Mouse (Mus musculus): ENCODE measurements at regions not wholly inside any gene's neighbourhood (a gene's known extent, or its start where the extent isn't known, plus 50 kb on each side); places are given as distances from the start of the nearest gene placed in this dataset.

DNA sequence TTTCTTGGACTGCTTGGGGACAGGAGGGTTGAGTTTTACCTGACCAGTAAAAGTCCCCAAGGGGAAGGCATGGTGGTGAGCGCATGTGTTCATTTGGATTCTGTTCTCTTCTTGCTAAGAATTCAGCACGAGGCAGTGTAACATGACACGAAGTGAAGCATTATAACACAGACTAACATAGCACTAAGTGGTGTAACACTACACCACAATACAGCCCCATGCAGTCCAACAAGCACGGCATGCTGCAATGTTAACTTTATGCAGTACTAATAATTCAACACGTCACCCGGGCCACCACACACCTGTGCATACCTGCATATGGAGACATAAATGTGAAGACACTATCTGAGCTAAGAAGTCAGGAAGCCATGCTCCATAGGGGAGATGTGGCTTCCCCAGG is 219.2 kb downstream of the Gadd45g start:
- Histone ChIP-seq H3K36me3 (ENCODE audit: control insufficient read depth, insufficient read depth, low read length) (no peaks in the 10 kb centered on the region), H3K9ac (ENCODE audit: low read depth, low read length) (no peak overlapping the region), H3K27ac (ENCODE audit: low read depth, low read length) (no peak overlapping the region), H3K9me3 (ENCODE audit: control insufficient read depth, low read length) (no peaks in the 10 kb centered on the region), H3K4me3 (ENCODE audit: low read length) (no peak overlapping the region), H3K27me3 (replicated peaks; ENCODE audit: control insufficient read depth, insufficient read depth, low read length) (no peaks in the 10 kb centered on the region), H3K4me2 (ENCODE audit: low read length) (no peak overlapping the region), H3K4me1 (ENCODE audit: control insufficient read depth, insufficient read depth, low read depth, low read length) (no peaks in the 10 kb centered on the region)
- WGBS, result 81% methylated on average over 6 of the region's 6 CpGs
- ATAC-seq, result no peak

GRCm38 (mm10) chr13:52067048-52067447 is 220.6 kb downstream of the Gadd45g start:
- ATAC-seq, result no peak
- no peaks in the 10 kb centered on the region for H3K36me3 ChIP-seq (ENCODE audit: control insufficient read depth, insufficient read depth, low read length)
- H3K27me3 ChIP-seq (replicated peaks; ENCODE audit: control insufficient read depth, insufficient read depth, low read length), result no peaks in the 10 kb centered on the region
- no peaks in the 10 kb centered on the region for H3K4me1 ChIP-seq (ENCODE audit: control insufficient read depth, insufficient read depth, low read depth, low read length)
- no peak overlapping the region for H3K4me2 ChIP-seq (ENCODE audit: low read length)
- no peak overlapping the region for H3K4me3 ChIP-seq (ENCODE audit: low read length)
- no peak overlapping the region for H3K27ac ChIP-seq (ENCODE audit: low read depth, low read length)
- no peak overlapping the region for H3K9ac ChIP-seq (ENCODE audit: low read depth, low read length)
- WGBS, result 61% methylated on average over 4 of the region's 4 CpGs
- no peaks in the 10 kb centered on the region for H3K9me3 ChIP-seq (ENCODE audit: control insufficient read depth, low read length)

DNA sequence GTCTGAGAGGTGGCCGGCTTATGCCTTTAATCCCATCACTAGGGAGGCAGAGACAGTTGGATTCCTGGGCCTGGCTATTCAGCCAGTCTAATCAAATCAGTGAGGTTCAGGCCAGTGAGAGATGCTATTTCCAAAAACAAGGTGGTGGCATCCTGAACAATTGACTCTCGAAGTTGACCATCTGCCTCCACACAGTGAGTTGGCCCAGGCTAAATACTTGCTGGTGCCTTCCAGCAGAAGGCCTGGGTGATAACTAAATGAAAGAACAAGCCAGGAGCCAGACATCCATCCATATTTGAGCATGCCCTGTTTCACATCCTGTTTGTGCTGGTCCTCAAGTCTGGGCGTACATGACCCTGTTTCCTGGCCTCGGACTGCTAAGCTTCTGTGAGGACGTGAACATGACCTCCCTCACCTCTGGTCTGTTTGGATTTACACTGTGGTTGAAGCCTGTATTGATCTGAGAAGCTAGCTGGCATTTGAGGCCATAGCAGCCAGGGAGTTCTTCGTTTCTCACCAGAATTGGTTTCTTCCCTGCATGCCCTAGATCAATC is 222.5 kb downstream of the Gadd45g start:
- no peaks in the 10 kb centered on the region for H3K27me3 ChIP-seq (replicated peaks; ENCODE audit: control insufficient read depth, insufficient read depth, low read length)
- no peaks in the 10 kb centered on the region for H3K4me1 ChIP-seq (ENCODE audit: control insufficient read depth, insufficient read depth, low read depth, low read length)
- WGBS, result 77% methylated on average over 6 of the region's 6 CpGs
- H3K4me2 ChIP-seq (ENCODE audit: low read length), result no peak overlapping the region
- H3K9ac ChIP-seq (ENCODE audit: low read depth, low read length), result no peak overlapping the region
- H3K27ac ChIP-seq (ENCODE audit: low read depth, low read length), result no peak overlapping the region
- H3K9me3 ChIP-seq (ENCODE audit: control insufficient read depth, low read length), result no peaks in the 10 kb centered on the region
- no peak overlapping the region for H3K4me3 ChIP-seq (ENCODE audit: low read length)
- H3K36me3 ChIP-seq (ENCODE audit: control insufficient read depth, insufficient read depth, low read length), result no peaks in the 10 kb centered on the region
- ATAC-seq, result no peak

DNA sequence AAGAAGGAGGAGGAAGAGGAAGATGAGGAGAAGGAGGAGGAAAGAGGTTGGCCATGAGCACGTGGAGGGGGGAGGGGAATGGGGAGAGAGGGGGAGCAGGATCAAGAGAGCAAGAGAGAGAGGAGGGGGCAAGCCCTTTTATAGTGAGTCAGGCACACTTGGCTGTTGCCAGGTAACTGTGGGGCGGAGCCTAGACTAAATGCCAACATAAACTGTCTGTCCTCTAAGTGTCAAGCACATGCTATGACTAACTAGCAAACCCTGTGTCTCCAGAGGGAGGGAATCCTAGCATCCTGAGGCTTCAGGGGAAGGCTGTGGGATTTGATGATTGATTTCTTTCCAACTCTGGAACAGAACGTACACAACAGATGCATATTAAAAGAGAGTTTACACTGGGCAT is 223.2 kb downstream of the Gadd45g start:
- Histone ChIP-seq H3K9me3 (ENCODE audit: control insufficient read depth, low read length) (no peaks in the 10 kb centered on the region), H3K36me3 (ENCODE audit: control insufficient read depth, insufficient read depth, low read length) (no peaks in the 10 kb centered on the region), H3K27me3 (replicated peaks; ENCODE audit: control insufficient read depth, insufficient read depth, low read length) (no peaks in the 10 kb centered on the region), H3K27ac (ENCODE audit: low read depth, low read length) (no peak overlapping the region), H3K4me1 (ENCODE audit: control insufficient read depth, insufficient read depth, low read depth, low read length) (no peaks in the 10 kb centered on the region), H3K4me3 (ENCODE audit: low read length) (no peak overlapping the region), H3K4me2 (ENCODE audit: low read length) (no peak overlapping the region), H3K9ac (ENCODE audit: low read depth, low read length) (no peak overlapping the region)
- WGBS, result 53% methylated on average over 3 of the region's 3 CpGs
- no peak for ATAC-seq

DNA sequence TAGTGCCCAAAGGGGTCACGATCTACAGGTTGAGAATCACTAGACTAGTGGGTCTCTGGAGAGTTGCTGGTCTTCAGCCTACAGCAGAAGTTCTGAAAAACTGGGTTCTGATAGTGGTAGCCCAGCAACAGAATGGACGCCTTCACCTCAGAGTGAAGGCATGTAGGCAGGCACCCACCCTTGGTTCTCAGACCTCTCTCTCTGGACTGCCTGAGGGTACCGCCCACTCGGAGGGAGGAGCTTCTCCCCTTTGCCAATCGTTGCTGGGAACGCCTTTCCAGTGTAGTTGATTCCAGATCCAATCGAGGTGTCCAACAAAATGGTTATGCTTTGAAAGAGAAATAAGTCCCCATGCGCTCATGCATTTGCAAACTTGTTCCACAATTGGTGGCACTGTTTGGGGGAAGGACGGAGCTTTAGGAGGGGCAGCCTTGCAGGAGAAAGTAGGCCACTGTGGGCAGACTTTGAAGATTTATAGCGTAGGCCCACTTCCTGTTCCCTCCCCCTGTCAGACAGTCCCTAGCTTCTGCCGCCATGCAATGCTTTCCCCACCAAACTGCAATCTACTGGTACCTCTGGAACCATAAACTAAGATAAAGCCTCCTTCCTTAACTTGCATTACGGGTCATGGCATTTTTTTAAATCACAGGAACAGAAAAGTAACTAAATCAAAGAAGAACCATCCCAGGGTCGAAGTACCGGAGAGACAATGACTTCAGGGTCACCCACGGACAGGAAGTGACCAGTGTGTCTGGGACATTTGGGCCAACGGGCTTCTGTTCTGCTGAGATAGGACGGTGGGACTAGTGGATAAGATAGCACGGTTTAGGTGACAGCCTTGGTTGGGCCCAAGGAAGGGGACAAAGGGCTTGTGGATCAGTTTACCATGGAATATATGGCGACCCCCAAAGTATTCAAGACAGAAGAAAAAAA is 224.5 kb downstream of the Gadd45g start:
- Histone ChIP-seq H3K27ac (ENCODE audit: low read depth, low read length) (no peak overlapping the region), H3K36me3 (ENCODE audit: control insufficient read depth, insufficient read depth, low read length) (no peaks in the 10 kb centered on the region), H3K4me1 (ENCODE audit: control insufficient read depth, insufficient read depth, low read depth, low read length) (no peaks in the 10 kb centered on the region), H3K27me3 (replicated peaks; ENCODE audit: control insufficient read depth, insufficient read depth, low read length) (no peaks in the 10 kb centered on the region), H3K4me2 (ENCODE audit: low read length) (no peak overlapping the region), H3K9me3 (ENCODE audit: control insufficient read depth, low read length) (no peaks in the 10 kb centered on the region), H3K9ac (ENCODE audit: low read depth, low read length) (no peak overlapping the region), H3K4me3 (ENCODE audit: low read length) (no peak overlapping the region)
- WGBS, result 88% methylated on average over 19 of the region's 19 CpGs
- ATAC-seq, result no peak

DNA sequence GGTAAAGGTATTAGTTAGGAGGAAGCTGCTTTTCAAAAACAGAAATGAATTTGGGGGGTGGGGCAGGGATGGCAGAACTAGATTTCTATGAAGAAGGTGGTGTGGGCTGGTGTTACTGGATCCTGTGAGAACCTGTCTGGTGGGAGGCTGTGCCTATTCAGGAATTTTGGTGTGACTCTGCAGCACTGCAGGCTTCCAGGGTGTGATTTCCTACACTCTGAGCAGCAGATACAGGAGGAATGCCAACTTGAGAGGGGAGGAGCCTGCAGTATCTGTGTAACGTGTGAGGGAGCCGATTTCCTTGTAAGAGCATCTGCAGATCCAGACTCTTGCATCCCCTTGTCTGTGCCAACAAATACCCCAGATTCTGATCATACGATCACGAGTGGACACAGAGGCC is 231.1 kb downstream of the Gadd45g start:
- Histone ChIP-seq H3K4me2 (ENCODE audit: low read length) (no peak overlapping the region), H3K27me3 (replicated peaks; ENCODE audit: control insufficient read depth, insufficient read depth, low read length) (no peaks in the 10 kb centered on the region), H3K27ac (ENCODE audit: low read depth, low read length) (no peak overlapping the region), H3K9me3 (ENCODE audit: control insufficient read depth, low read length) (no peaks in the 10 kb centered on the region), H3K9ac (ENCODE audit: low read depth, low read length) (no peak overlapping the region), H3K4me3 (ENCODE audit: low read length) (no peak overlapping the region), H3K36me3 (ENCODE audit: control insufficient read depth, insufficient read depth, low read length) (no peaks in the 10 kb centered on the region), H3K4me1 (ENCODE audit: control insufficient read depth, insufficient read depth, low read depth, low read length) (no peaks in the 10 kb centered on the region)
- ATAC-seq, result no peak
- 74% methylated on average over 4 of the region's 4 CpGs for WGBS

- no peak for ATAC-seq
- H3K36me3 ChIP-seq (ENCODE audit: control insufficient read depth, insufficient read depth, low read length), result no peaks in the 10 kb centered on the region
- H3K27ac ChIP-seq (ENCODE audit: low read depth, low read length), result no peak overlapping the region
- WGBS, result 71% methylated on average over 6 of the region's 6 CpGs
- H3K4me2 ChIP-seq (ENCODE audit: low read length), result no peak overlapping the region
- H3K4me3 ChIP-seq (ENCODE audit: low read length), result no peak overlapping the region
- no peak overlapping the region for H3K9ac ChIP-seq (ENCODE audit: low read depth, low read length)
- H3K27me3 ChIP-seq (replicated peaks; ENCODE audit: control insufficient read depth, insufficient read depth, low read length), result no peaks in the 10 kb centered on the region
- H3K9me3 ChIP-seq (ENCODE audit: control insufficient read depth, low read length), result no peaks in the 10 kb centered on the region
- H3K4me1 ChIP-seq (ENCODE audit: control insufficient read depth, insufficient read depth, low read depth, low read length), result peaks cover under 1% of the 10 kb centered on the region; the same call in 1 of the 2 replicates
Observed at GRCm38 (mm10) chr13:52078561-52078960, 232.1 kb downstream of the Gadd45g start.

DNA sequence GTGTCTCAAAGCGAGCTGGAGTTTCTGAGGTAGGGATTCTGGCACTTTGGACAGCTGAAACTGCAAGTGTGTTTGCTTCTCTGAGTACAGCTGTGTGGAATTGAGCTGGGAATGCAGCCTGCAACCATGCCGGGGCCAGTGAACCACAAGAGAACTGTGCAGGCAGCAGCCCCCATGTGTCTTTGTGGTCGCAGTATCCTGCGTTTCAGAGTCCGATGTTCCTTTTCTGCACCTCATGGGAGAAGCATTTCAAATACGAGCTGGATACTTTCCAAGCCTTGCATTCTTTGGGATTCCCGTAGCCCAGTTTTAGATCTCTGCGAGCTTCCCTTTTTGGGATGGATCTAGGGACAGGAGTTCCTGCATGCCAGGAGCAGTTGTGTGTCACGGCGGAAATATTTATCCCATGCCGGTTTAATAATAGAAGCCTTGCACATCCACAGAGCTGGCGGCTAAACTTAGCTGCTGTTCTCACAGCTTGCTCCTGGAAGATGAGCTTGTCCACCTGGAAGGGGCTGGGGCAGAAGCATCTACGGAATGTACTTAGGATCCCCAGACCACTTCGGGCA is 233.3 kb downstream of the Gadd45g start:
- no peaks in the 10 kb centered on the region for H3K27me3 ChIP-seq (replicated peaks; ENCODE audit: control insufficient read depth, insufficient read depth, low read length)
- no peak for ATAC-seq
- no peaks in the 10 kb centered on the region for H3K9me3 ChIP-seq (ENCODE audit: control insufficient read depth, low read length)
- no peak overlapping the region for H3K27ac ChIP-seq (ENCODE audit: low read depth, low read length)
- H3K9ac ChIP-seq (ENCODE audit: low read depth, low read length), result no peak overlapping the region
- H3K36me3 ChIP-seq (ENCODE audit: control insufficient read depth, insufficient read depth, low read length), result no peaks in the 10 kb centered on the region
- 50% methylated on average over 14 of the region's 14 CpGs for WGBS
- H3K4me2 ChIP-seq (ENCODE audit: low read length), result no peak overlapping the region
- H3K4me3 ChIP-seq (ENCODE audit: low read length), result no peak overlapping the region
- peaks cover 2% of the 10 kb centered on the region; the same call in 1 of the 2 replicates for H3K4me1 ChIP-seq (ENCODE audit: control insufficient read depth, insufficient read depth, low read depth, low read length)

All from hindbrain, embryonic 16.5 days (tissue).